Mouse (Mus musculus): ENCODE measurements around the gene Hlf.

DNA sequence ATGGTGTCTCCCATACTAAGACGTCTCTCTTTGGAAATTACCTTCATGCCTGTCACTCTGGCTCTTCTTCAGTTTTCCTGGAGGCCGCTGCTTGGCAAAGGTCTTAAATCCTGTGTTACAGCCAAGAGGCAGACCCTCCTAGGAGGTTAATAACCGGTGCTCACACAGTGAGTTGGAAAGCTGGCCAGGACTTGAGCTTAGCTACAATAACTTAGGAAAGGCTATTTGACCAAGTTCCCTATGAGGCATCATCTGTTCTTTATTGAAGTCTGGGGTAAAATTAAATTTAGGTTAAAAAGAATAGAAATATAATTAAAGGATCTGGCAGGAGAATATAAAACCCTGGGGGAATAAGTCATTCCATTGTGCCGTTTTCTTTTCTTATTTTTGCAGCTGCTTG is 99.5 kb downstream of the Hlf start:
- TF ChIP-seq CTCF (IDR thresholded peaks at IDR 0.05; ENCODE audit: control insufficient read depth, insufficient read depth, insufficient read length), result no peak
- no peak for TF ChIP-seq MYOD1 (IDR thresholded peaks at IDR 0.05; ENCODE audit: control insufficient read depth, insufficient read length, low read depth)
- no peak for TF ChIP-seq USF1 (IDR thresholded peaks at IDR 0.05; ENCODE audit: low read depth)
- TF ChIP-seq MAX (IDR thresholded peaks at IDR 0.05), result no peak
- TF ChIP-seq MYOG (IDR thresholded peaks at IDR 0.05; ENCODE audit: control insufficient read depth, extremely low read depth, insufficient read length), result no peak
- no peak for TF ChIP-seq CEBPB (IDR thresholded peaks at IDR 0.05; ENCODE audit: low read depth)
